Mouse (Mus musculus) cerebellum, adult 2 months (tissue): Measurements from ENCODE around the gene Topaz1.

Source experiments
- CTCF ChIP-seq: fragments of 200-500 bp; IDR thresholded peaks from 2 replicates; pipeline ENCODE4 v1.5.1; 2011; ENCODE audit warnings: low read depth, mild to moderate bottlenecking, control low read depth, low read length, moderate library complexity, borderline replicate concordance; ENCODE audit not compliant: insufficient read depth
- POLR2A ChIP-seq: fragments of 200-500 bp; IDR thresholded peaks from 2 replicates; pipeline ENCODE4 v1.6.1; 2011; ENCODE audit warnings: low read length, control low read depth, borderline replicate concordance; ENCODE audit not compliant: insufficient read depth

DNA sequence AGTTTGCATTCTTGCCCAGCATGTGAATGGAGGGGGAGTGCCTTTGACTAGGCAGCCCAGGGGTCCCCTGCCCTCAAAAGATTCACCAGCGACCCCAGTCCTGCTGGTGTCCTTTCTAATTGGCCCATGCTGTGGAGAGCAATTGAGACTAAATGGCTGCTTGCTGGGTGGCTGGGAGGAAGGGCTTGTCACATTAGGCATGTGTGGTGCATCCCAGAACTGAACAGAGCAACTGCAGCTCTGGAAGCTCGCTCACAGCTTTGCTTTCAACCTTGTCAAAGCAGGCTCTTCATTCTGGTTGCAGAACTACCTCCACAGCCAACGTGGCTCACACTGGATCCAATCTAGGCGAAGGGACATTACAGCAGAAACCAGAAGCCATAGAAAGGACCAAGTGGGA lies 24.9 kb upstream of the Topaz1 start:
- TF ChIP-seq CTCF (no peak), POLR2A (no peak)
